Mouse (Mus musculus) heart, adult 2 months (tissue): ENCODE results near the gene Akap2.

ENCODE experiments used
- CTCF ChIP-seq: fragments of 200-600 bp; IDR thresholded peaks from 2 replicates; pipeline ENCODE4 v1.8.1; 2022; ENCODE audit warnings: antibody characterized with exemption, mild to moderate bottlenecking, moderate library complexity
- POLR2A ChIP-seq: fragments of 200-500 bp; IDR thresholded peaks from 2 replicates; pipeline ENCODE4 v1.6.1; 2011; ENCODE audit warnings: mild to moderate bottlenecking, low read depth, low read length, control low read depth; ENCODE audit not compliant: insufficient read depth

- TF ChIP-seq POLR2A: no peak
- TF ChIP-seq CTCF: no peak
These were observed 168.8 kb downstream of the Akap2 start for GRCm38 (mm10) chr4:57886066-57886887.
